Mouse (Mus musculus) CH12F3 (cell line): ENCODE data around the gene Prg3.

Experiments
- in situ Hi-C: fragments of 300-500 bp; cut with MboI; formaldehyde crosslinking; loops from 2 replicates; pipeline ENCODE4 v1.14.3; 2020; ENCODE audit warnings: low sequenced_read_pairs

Gene Prg3

DNA sequence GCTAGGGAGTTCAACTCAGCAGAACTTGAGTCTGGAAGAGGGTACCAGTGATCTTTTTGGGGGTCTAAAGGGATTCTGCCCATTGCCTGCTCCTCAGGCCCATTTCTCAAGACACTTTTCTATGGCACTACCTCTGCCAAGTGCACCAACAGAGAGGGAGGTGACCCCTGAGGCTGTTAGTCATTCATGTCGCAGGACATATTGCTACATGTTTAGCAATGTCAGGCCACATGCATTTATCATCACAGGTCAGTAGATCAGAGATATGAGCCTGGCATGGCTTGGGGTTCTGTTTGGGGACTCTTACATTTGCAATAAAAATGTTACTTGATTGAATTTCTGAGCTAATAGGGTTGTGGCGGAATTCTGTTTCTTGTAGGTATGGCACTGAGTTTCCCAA is 12.4 kb upstream of the Prg3 start:
- in situ Hi-C loops: no loop called here

DNA sequence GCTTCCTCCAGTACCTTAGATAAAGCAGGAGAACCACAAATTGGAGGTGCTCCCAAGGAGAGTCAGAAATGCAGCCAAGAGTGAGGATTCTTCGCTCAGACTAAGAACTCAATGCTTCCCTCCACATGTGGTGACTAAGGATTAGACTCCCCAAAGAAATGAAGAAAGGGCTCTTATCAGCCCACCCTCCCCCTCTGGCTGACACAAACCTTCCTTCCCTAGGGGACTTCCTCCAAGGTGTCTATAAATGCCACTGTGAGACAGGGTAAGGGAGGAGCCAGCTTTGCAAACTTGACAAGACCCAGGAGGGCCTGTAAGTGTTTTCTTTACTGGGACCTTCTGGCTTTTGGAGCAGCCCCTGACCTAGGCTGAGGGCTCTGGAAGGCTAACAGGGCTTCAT is 7.8 kb upstream of the Prg3 start, which contains the start of gene Prg2:
Gene Prg2 (plus strand): TSS at position 274 of the 400 bp plus-strand sequence.
- in situ Hi-C loops: no loop called here

DNA sequence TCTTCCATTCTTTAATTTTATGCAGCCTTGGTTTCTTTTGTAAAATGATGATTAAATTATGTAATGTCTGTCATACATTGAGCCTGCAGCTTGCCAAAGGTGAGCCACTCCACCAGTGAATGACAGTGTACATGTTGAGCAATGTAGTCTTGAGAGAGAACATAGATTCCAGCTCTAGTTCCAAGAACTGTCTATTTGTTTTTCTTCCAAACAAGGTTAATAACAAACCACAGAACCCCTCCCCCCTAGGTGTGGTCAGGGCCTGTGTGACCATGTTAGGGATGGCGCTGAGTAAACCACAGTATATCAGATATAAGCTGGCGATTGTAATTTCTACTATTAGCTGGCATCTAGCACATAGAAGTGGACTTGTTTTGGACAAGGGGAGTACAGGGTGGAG is 8.4 kb downstream of the Prg3 start:
- in situ Hi-C loops: no loop called here

DNA sequence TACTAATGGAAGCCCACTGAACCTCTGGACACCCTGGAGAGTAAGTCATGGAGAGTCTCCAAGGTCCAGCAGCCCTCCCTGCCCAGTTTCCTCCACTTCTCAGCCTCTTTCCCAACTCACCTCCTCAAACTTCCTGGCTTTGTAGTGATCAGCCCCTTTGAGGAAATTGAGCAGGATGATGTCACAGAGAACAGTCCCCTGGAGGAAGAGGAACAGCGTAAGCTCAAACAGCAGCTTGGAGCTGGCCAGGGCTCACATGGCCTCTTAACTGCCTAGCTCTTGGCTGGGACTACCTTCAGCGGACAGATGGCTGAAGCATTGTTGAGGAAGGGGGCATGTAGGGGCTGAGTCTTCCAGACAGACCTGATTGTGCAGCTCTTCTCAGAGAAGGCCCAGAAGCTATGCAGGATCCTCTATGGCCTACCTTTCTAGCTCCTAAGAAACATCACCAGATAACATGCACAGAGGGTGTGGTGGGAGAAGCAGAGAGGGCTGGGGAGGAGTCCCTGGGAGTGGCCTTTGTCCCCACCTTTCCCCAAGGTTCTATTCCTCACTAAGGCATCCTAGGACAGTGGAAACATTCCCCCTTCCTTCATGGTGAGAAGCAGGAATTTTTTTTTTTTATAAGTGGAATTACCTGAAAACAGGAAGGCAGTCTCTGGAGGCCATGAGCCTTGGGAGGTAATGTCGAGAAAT is 11.6 kb downstream of the Prg3 start:
- in situ Hi-C loops: loop anchor here (5.0 kb wide), 1 partner anchor 42 kb away; no protein-coding TSS in a partner anchor

DNA sequence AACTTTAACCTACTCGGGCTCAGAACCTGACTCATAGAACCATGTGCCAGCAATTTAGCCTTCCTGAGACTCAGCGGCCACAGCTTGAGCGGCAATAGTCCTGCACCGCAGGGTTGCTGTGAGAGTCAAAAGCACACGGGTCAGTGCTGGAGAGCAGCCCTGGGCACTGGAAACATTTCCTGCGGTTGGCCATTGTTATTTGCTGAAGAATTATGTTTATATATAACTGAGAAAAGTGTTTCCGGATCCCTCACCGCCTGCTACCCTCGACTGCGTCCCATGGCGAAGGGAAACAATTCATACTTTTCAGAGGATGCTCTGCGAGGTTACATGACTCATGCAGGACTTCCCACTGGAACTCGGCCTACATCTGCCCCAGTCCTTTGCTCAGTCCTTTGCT is 13.5 kb downstream of the Prg3 start:
- in situ Hi-C loops: loop anchor here (5.0 kb wide), 1 partner anchor 44 kb away; no protein-coding TSS in a partner anchor

DNA sequence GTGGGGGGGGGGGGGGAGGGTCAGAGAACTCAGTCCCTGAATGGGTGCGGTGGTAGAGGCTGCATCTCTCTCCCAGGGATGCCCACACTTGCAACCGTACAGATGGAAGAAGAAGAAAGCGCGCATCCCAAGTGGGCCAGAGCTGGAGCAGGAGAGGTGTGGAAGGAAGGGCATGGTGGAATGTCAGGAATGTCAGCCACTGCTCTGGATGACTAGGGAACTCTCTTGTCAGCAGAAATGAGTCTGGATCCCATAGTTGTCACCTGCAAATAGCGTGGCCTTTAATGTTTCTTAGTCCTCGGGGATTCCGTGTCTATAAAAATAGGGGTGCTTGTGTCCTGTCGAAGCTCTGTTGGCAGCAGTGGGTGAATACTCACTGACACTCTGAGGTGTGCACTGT is 14.6 kb downstream of the Prg3 start:
- in situ Hi-C loops: loop anchor here (5.0 kb wide), 1 partner anchor 45 kb away; no protein-coding TSS in a partner anchor

DNA sequence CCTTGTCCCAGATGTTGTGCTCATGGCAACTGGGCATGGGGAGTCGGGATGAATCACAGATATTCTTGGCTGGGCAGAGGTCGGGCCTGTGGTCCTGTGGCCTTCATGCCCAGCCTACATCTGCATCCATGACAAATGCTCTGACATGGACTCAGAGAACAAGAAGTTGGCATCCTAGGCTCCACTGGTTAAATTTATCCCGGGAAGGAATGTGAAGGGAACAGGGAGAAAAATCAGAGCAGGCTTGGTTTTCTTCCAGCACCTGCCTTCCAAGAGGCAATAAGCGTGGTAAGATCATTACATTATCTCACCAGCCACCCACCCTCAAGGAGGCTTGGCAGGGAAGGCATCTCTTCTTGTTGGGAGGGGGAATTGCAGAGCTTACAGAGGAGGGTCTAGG is 16.3 kb downstream of the Prg3 start:
- in situ Hi-C loops: loop anchor here (5.0 kb wide), 1 partner anchor 47 kb away; no protein-coding TSS in a partner anchor

DNA sequence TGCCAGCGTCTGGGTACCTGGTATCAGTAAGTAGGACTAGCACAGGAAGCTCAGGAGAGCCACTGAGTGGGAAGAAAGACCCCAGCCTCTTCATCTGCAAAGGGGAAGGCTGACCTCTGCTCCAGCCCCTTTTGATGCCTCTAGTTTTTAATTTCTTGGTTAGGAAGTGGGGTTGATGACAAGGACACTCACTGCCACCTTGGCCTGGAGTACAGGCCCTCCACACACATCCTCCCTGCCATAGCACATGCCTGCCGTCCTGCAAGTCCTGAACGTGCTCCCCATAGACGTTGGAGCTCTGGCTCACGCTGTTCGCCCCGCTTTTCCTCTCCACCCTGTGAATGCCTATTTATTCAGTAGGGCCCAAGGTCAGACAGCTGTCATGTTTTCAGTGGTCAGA is 18.6 kb downstream of the Prg3 start:
- in situ Hi-C loops: no loop called here

DNA sequence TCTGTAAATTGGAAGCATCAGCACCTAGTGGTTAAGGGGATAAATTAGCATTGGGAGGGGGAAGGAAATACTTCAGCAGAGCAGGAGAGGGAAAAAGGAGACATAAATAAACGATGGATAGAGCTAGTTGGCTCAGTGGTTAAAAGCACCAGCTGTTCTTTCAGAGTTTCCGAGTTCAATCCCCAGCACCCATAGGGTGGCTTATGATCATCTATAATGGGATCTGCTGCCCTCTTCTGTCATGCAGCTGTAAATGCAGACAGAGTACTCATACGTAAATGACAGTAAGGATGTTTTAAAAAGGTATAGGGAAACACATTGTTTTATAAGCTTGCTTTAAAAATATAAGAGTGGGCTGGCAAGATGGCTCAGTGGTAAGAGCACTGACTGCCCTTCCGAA is 19.7 kb downstream of the Prg3 start:
- in situ Hi-C loops: no loop called here

DNA sequence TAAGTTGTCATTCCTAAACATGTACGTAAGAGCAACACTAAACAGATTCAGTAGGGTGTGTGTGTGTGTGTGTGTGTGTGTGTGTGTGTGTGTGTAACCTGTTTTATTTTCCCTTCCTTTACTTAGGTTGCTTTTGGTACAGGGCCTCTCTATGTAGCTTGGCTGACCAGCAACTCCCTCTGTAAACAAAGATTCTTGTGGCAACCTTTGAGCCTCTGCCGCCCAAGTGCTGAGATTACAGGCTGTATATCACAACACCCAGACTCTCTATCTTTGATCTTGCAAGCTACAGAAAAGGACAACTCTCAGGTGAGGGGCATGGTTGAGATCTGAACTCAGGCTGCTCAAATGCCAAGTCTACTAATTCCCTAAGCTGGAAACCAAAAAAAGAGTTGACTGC is 21.2 kb downstream of the Prg3 start:
- in situ Hi-C loops: no loop called here

DNA sequence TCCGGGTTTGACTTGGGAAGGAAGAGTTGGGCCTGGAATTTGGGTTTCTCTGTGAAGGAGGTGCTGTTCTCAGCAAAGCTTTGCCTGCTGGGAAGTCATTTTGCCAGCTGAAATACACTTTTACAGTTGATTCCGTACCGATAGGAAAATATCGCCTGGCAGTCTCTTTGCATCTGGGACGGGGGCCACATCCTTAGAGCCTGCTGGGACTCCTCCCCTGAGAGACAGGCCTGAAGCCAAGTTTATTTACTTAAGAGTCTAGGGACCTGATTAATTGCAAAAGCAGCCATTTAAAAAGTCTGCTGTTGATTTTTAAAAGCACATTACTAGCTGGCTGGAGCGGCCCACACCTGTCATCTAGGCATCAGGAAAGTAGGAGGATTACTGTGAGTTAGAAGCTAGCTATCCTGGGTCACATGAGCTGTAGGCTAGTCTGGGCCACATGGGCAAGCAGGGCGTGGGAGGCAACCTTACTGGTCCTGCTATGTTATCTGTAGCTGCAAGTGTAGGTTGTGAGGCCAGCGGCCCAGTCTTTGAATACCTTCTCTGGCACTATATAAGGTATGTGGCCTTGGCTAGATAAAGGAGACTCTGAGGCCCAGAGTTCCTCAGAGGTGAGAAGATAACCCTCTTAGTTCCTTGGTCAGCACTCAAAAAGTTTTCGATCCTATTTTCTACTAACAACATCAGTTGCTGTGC is 24.0 kb downstream of the Prg3 start:
- in situ Hi-C loops: no loop called here

DNA sequence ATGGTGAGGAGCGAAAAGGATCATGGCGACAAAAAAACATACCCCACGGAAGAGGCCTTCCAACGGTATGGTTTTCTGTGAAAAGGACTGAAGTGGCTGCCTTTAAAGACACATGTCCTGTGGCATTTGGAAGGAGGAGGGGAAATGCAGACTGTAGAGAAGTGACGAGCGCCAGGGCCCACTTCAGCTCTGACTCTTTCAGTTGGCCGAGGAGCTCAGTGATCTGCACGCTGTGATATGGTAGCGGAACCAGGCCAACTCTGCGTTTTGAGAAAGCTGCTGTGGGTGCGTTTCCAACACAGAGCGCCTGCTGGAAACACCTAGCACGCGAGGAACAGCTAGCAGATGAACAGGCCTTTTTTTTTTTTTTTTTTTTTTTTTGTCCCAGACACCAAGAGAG is 24.7 kb downstream of the Prg3 start:
- in situ Hi-C loops: no loop called here

DNA sequence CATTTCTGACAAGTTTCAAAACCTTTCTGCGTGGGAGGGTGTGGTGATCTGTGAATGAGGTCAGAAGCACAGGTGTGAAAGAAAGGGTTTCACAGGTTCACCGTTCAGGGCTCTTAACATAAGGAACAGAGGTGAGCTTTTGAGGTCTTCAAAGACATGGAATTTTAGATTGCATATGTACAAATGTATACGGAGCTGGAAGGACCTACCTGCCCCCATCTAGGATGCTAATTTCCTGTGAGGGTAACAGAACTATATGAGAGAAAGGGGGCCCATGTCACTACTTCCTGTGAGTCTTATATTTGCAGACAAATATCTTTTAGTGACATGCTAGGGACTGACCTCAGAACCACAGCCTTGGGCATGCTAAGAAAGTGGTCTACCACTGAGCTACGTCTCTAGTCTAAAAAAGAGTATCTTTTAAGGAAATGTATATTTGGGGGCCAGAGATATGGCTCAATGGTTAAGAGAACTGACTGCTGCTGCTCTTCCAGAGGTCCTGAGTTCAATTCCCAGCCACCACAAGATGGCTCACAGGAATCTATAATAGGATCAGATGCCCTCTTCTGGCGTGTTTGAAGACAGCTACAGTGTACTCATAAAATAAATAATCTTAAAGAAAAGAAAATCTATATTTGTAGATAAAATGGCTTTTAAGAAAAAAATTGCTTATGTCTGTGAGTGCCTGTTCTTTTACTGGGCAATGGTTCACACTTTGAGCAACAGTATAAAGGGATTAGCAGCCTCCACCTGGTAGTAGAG is 26.0 kb downstream of the Prg3 start:
- in situ Hi-C loops: no loop called here

DNA sequence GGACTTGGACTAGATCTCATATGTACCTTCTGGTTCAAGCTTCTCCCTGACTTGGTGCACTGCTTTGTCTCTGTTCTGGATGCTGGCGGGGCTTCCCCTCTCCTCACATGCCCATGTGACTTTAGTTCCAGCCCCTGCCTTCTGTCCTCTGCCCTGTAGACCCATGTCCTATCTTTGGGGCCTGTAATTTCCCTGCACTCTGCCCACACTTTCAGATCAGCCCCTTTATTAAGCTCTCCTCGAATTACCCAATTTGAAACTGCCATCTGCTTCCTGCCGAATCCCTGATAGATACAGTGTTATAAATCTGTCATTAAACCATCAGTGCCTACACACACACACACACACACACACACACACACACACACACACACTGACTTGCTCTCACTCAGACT is 26.6 kb downstream of the Prg3 start:
- in situ Hi-C loops: no loop called here

DNA sequence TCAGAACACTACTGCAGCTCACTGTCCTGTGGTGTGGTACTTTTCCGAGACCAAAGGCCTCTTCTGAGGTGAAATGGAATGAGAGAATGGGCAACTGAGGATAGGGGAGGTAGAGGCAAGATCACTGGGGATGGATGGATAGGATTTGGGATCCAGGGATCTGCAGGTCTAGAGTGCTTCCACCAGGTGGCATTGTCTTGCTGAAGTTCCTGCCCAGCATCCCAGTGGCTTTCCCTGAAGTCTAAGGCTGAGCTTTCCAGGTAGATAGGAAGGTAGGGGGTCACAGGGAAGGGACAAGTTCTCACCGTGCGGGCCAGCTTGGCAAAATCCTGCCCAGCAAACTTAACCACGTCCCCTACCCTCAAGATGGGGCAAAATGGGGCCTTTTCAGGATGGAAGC is 34.0 kb downstream of the Prg3 start:
- in situ Hi-C loops: no loop called here

DNA sequence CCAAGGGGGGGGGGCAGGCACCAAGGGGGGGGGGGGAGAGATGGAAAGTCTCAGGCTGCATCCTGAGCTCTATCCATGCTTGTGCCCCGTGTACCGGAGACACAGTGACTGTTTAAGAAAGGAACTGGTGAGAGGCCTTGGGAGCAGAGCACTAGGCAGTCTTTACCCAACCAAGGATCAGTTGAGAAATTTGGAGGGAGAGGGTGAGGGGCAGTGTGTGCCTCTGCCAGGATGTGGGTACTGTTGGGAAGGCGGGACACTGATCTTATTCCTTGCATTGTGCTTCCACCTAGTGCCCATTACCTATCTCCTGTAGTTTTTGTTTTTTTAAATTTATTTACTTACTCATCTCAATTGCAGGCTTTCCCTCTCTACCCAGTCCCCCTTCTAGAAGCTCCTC is 38.2 kb downstream of the Prg3 start:
- in situ Hi-C loops: loop anchor here (25.0 kb wide), 1 partner anchor 314 kb away; the partner anchor contains the start of gene Zdhhc5

DNA sequence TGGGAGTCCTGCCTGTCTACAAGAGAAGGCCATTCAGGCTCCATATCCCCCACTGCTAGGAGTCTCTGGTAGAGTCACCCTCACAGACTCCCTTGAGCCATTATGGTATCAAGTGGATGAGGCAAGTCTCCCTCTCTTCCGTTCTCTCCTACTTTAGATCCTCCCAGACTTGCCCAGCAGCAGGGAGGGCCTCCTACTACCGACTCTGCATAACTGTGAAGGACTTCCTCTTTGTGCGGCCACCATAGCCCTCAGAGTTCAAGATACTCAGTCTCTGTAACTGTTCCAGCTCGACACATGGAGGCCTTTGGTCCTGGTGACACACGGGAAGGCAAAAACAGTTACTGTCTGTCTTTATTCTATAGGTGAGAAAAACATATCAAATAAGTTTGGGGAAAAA is 39.3 kb downstream of the Prg3 start:
- in situ Hi-C loops: loop anchor here (25.0 kb wide), 1 partner anchor 315 kb away; the partner anchor contains the start of gene Zdhhc5

DNA sequence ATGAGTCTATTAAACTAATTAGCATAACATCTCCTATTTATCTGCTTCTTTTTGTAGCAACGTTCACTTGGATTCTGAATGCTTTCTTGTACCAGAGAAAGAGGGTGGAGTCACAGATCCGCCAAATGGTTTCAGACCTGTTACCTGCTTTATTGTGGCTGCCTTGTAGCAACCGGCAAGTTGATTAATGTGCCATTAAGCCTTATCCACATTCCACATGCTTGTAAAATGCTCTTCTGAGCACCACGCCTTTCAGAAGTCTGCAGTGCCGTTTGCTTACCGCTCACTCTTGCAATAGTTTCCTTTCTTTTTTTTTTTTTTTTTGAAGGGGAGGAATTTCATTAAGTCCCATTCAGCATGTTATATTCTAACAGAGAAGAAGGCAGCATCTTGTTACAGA is 41.9 kb downstream of the Prg3 start:
- in situ Hi-C loops: loop anchor here (25.0 kb wide), 1 partner anchor 318 kb away; the partner anchor contains the start of gene Zdhhc5

DNA sequence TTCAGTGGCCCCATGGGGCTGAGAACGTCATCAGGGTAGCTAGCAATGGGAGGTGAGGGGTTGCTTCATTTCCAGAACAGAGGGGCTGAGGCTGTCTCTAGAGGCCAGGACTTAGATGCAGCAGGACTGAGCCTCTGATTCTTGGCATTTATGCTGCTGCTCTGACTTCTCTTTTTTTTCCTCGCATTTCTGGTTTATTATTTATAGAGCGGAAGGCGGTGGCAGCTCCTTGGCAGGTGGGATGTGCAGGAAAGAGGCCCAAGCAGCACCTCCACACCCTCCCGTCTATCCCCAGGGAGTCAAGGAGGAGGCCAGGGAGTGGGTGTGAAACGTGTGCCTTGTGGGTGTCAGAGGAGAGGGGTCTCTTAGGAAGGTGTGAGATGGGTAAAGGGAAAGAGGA is 43.0 kb downstream of the Prg3 start:
- in situ Hi-C loops: loop anchor here (25.0 kb wide), 1 partner anchor 319 kb away; the partner anchor contains the start of gene Zdhhc5

DNA sequence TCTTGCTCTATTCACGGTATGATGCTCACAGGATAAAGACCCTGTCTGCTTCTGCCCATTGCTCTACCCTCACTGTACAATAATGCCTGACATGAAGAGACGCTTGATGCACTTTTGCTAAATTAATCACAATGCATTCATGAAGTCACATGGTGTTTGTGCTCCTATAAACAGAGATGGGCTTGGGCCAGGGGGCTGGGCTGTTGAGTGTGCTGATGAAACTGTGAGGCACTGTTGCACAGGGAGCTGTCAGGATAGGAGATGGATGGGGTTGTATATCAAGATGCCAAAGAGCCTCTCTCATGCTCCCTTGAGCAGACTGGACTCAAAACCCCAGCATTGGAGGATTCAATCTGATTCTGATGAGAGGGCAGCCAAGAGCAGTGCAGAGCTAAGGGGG is 45.1 kb downstream of the Prg3 start:
- in situ Hi-C loops: loop anchor here (25.0 kb wide), 1 partner anchor 321 kb away; the partner anchor contains the start of gene Zdhhc5

DNA sequence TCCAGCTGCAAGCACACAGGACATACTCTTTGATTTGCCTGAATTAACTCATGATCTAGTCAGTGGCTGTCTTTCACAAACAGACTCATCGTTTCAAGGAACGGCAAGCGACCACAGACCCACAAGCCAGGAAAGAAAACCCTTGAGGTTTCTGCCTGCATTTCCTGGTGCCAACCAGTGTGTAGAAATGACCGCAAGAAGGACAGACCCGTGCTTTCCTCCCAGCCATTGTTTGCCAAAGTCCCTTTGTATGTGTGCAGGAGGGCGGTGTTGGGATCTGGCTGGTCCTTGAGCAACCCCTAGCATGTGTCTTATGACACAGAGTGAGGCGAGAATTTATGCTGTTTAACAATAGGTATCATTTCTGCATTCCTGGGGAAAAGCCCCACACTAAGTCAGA is 46.2 kb downstream of the Prg3 start:
- in situ Hi-C loops: loop anchor here (25.0 kb wide), 1 partner anchor 322 kb away; the partner anchor contains the start of gene Zdhhc5
